Mouse (Mus musculus) embryonic facial prominence, embryonic 14.5 days (tissue): ENCODE measurements around the gene Pdzrn3. TPM values are rescaled to one million over a fixed set of nuclear protein-coding genes. Genes with fewer than 3 reads are reported as not detected.
A peak's percentile ranks its signal among the peaks of the same experiment; 100 is the strongest.

Experiments
- ATAC-seq: fragments of 200-750 bp; cut with Nextera tagmentation; 2 replicates; pipeline ENCODE4 v1.8.0; 2017; ENCODE audit warnings: low read depth, moderate number of reproducible peaks, moderate TSS enrichment
- DNase-seq: peaks from one replicate; pipeline ENCODE4 v3.0.0-alpha.2; 2015; ENCODE audit warnings: low spot score
- H3K27ac ChIP-seq: fragments of 300-500 bp; sonication (generic); replicated peaks from 2 replicates; pipeline ENCODE4 v1.5.1; 2014; ENCODE audit warnings: low read depth, mild to moderate bottlenecking, low read length, moderate library complexity
- H3K27me3 ChIP-seq: fragments of 300-500 bp; sonication (generic); replicated peaks from 2 replicates; pipeline ENCODE4 v1.6.1; 2014; ENCODE audit warnings: low read length; ENCODE audit not compliant: control insufficient read depth, insufficient read depth
- H3K36me3 ChIP-seq: fragments of 300-500 bp; sonication (generic); 2 replicates; pipeline ENCODE4 v1.6.1; 2014; ENCODE audit warnings: low read length, mixed read lengths; ENCODE audit not compliant: control insufficient read depth, insufficient read depth
- H3K4me1 ChIP-seq: fragments of 300-500 bp; sonication (generic); 2 replicates; pipeline ENCODE4 v1.6.1; 2014; ENCODE audit warnings: antibody characterized with exemption, low read length; ENCODE audit not compliant: control insufficient read depth, insufficient read depth
- H3K4me2 ChIP-seq: fragments of 300-500 bp; sonication (generic); 2 replicates; pipeline ENCODE4 v1.6.1; 2014; ENCODE audit warnings: low read depth, mild to moderate bottlenecking, low read length, moderate library complexity, mixed read lengths
- H3K4me3 ChIP-seq: fragments of 300-500 bp; sonication (generic); 2 replicates; pipeline ENCODE4 v1.5.1; 2014; ENCODE audit warnings: low read depth, mild to moderate bottlenecking, low read length
- H3K9ac ChIP-seq: fragments of 300-500 bp; sonication (generic); 2 replicates; pipeline ENCODE4 v1.6.1; 2014; ENCODE audit warnings: low read depth, mild to moderate bottlenecking, low read length, moderate library complexity, mixed read lengths
- H3K9me3 ChIP-seq: fragments of 300-500 bp; sonication (generic); 2 replicates; pipeline ENCODE4 v1.6.1; 2016; ENCODE audit warnings: low read length; ENCODE audit not compliant: control insufficient read depth
- WGBS: fragments of 180-500 bp; shearing (Covaris S2); extraction: QIAGEN DNeasy Blood & Tissue Kit; methylation state at CpG from one replicate; pipeline ENCODE4 v1.1.7; 2014; 5-methylcytosine and 5-hydroxymethylcytosine counted together
- polyA plus RNA-seq: library from polyadenylated mRNA; unstranded; fragments of >200 nt; fragmentation: Nextera tagmentation; extraction: Ambion mirVana; gene quantifications from 2 replicates; pipeline ENCODE4 v1.2.1, GENCODE M21; 2014

Pdzrn3 gene
- polyA plus RNA-seq, 1 experiment from 2014 or later = 15.1 TPM

DNA sequence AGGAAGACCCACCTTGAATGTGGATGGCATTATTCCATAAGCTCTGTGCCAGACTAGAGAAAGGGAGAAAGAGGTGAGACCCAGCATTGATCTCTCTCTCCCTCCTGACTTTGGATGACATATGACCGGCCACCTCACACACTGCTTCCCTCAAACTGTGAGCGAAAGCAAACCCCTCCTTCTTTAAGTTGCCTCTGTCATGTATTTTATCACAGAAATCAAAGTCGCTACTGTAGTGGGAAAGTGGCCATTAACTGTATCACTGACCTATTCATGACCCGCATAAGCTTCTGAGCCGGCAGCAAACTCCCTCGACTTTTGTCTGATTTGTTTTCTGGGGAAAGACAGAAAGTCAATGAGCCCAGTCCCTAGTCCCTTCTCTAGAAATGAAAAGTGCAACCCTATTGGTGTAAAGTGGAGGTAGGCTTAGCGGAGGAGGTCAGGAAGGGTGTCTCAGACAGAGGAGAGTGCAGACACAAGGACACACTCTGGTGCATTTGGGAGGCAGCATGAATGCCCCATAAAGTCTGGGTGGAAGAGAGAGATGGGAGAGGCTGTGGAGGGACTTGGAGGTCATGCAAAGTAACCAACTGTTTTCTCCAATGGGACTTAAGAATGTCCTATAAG is 134.4 kb downstream of the Pdzrn3 start:
- Histone ChIP-seq H3K4me1 (peaks cover 4% of the 10 kb centered on the region; the same call in 1 of the 2 replicates), H3K4me2 (no peak overlapping the region), H3K4me3 (no peak overlapping the region), H3K27ac (no peak overlapping the region), H3K36me3 (no peaks in the 10 kb centered on the region), H3K9me3 (no peaks in the 10 kb centered on the region), H3K9ac (no peak overlapping the region), H3K27me3 (no peaks in the 10 kb centered on the region)
- ATAC-seq = no peak
- WGBS = 86% methylated on average over 7 of the region's 7 CpGs
- DNase-seq = no peak

DNA sequence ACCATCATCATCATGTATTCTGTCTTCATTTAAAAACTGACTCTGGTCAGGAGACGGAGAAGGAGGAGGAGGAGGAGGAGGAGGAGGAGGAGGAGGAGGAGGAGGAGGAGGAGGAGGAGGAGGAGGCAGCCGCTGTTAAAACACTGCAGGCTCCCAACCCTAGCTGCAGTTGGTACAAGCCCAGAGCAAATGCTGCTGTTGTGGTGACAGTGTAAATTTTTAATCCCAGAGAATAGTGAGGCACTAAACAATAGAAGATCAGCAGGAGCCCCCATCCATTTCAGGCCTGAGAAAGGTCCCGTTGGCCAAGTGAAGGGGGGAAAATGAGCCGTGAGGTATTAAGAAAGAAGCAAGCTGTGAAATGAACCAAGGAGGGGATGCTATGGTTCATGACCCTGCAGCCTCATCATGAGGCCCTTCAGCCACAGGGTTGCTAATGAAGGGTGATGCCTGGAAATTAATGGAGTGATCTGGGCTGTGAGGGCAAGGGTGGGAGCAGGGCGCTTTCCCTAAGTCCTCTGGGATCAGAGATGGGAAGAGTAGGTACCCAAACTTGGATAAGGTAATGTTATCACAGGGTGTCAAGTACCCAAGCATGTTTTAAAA is 141.0 kb downstream of the Pdzrn3 start:
- WGBS = 36% methylated on average over 4 of the region's 5 CpGs
- DNase-seq (peak; percentile 34), ATAC-seq (peak; percentile 50; the same call in 1 of the 2 replicates)
- Histone ChIP-seq H3K9ac (no peak overlapping the region), H3K4me1 (peaks cover 11% of the 10 kb centered on the region), H3K36me3 (no peaks in the 10 kb centered on the region), H3K27me3 (no peaks in the 10 kb centered on the region), H3K4me3 (no peak overlapping the region), H3K27ac (no peak overlapping the region), H3K4me2 (no peak overlapping the region), H3K9me3 (no peaks in the 10 kb centered on the region)

DNA sequence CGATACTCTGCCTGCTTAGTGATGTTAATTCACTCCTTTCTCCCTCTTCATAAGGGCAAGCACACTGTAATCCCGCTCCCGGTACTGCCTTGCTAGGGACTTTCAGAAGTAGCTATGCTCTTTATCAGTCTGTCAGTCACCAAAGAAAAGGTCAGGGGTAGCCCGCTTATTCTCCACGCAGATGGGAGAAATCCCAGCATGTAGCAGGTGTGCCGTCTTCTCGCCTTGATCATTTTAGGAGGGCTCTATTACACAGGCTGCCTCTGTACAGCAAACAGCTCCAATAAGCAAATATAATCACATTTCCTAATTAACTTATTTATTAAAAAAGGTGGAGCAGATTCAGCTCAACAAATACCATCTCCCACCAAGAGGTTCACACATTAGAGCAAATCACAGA is 141.5 kb downstream of the Pdzrn3 start:
- no peaks in the 10 kb centered on the region for H3K9me3 ChIP-seq
- no peaks in the 10 kb centered on the region for H3K36me3 ChIP-seq
- no peak overlapping the region for H3K27ac ChIP-seq
- H3K9ac ChIP-seq = no peak overlapping the region
- ATAC-seq = no peak
- no peak overlapping the region for H3K4me3 ChIP-seq
- H3K4me2 ChIP-seq = no peak overlapping the region
- 69% methylated on average over 7 of the region's 7 CpGs for WGBS
- no peaks in the 10 kb centered on the region for H3K27me3 ChIP-seq
- peaks cover 11% of the 10 kb centered on the region for H3K4me1 ChIP-seq
- no peak for DNase-seq

DNA sequence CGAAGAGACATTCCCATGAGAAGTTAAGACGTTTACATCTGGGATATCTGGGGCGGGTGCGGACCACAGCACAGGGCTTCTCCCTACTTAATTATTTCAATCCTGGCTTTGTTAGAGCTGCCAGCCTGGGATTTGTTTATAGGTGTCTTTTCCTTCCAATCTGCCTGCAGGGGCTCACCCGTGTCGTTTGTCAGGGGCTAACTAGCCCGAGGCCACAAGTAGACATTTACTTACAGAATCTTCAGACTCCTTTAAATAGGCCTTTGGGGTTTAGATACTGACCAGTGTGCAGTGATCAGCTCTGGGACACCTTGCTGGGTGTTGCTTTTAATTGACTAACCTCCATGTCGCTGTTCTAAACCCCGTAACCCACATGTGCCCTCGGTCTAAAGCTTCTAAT is 143.3 kb downstream of the Pdzrn3 start:
- ATAC-seq (no peak), DNase-seq (peak; percentile 28)
- Histone ChIP-seq H3K27ac (no peak overlapping the region), H3K9ac (no peak overlapping the region), H3K4me3 (no peak overlapping the region), H3K36me3 (no peaks in the 10 kb centered on the region), H3K4me1 (peaks cover 11% of the 10 kb centered on the region), H3K9me3 (no peaks in the 10 kb centered on the region), H3K27me3 (no peaks in the 10 kb centered on the region), H3K4me2 (no peak overlapping the region)
- WGBS = 37% methylated on average over 10 of the region's 10 CpGs

DNA sequence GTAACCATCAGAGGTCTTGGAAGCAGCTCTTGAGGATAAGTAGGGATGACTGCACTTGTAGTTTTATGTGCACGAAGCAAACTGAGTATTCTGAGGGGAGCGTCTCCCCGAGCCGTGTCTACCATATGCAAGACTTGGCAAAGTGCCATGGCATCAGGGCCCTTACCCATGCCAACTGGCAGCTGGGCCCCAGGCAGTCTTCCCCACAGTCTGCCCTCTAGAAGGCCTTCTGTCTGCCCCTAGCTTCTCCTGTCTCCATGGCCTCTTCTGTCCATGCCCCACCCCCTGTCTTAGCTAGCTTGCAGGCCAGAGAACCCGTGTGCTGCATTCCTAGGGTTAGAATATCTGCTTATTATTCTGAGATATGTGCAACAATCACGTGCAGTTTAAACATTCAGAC is 144.0 kb downstream of the Pdzrn3 start:
- peak; percentile 50 for ATAC-seq

DNA sequence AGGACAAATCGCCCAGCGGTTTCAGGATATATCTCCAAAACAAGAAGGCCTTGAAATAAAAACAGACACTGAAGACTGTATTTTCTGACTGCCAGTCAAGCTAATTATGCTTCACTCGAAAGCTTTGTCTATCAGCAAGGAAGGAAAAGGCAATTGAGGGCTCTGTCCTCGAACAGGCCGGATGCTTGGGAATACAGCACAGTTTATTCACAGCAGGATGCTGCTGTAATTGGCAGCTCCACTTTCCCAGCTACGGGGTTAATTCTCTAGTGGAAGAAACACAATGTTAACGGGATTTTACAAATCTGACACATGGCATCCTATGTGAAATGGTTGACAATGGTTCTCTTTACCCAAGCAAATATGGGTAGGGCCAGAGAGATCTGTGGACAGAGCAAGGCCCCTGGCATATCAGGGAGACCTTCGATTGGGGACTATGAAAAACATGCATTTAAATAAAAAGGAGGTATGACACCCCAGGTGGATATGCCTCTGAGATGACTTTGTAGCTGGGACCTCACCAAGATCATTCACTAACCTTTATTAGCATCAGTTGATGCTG is 150.3 kb downstream of the Pdzrn3 start:
- H3K9me3 ChIP-seq = no peaks in the 10 kb centered on the region
- H3K27me3 ChIP-seq = no peaks in the 10 kb centered on the region
- 35% methylated on average over 8 of the region's 8 CpGs for WGBS
- H3K4me3 ChIP-seq = no peak overlapping the region
- H3K4me2 ChIP-seq = no peak overlapping the region
- H3K9ac ChIP-seq = no peak overlapping the region
- DNase-seq (peak; percentile 52), ATAC-seq (no peak)
- H3K4me1 ChIP-seq = no peaks in the 10 kb centered on the region
- no peaks in the 10 kb centered on the region for H3K36me3 ChIP-seq
- H3K27ac ChIP-seq = no peak overlapping the region

More for the DNA sequence above, 144.0 kb downstream of the Pdzrn3 start:
- no peaks in the 10 kb centered on the region for H3K27me3 ChIP-seq
- H3K9ac ChIP-seq = no peak overlapping the region
- H3K4me3 ChIP-seq = no peak overlapping the region
- no peak overlapping the region for H3K27ac ChIP-seq
- H3K4me2 ChIP-seq = no peak overlapping the region
- no peaks in the 10 kb centered on the region for H3K36me3 ChIP-seq
- H3K9me3 ChIP-seq = no peaks in the 10 kb centered on the region
- WGBS = 36% methylated on average over 6 of the region's 6 CpGs
- H3K4me1 ChIP-seq = peaks cover 11% of the 10 kb centered on the region
- DNase-seq = peak; percentile 63

DNA sequence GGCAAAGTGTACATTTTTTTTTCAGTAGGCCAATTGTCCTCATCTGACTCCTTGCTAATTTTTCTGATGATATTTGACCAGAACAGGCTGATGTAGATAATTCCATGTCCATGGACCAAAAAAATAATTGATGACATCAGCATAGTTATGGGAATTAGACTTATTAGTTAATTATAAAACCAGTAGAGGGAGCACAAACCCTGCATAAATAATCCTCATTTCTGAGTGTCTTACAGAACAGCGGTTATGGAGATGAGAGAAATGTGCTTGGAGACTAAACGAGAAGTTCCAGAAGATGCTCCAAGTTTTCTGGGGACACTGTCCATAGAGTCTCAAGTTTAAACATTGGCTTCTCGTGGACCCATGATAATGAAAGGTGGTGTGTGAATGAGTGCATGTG is 157.4 kb downstream of the Pdzrn3 start:
- Histone ChIP-seq H3K27ac (no peak overlapping the region), H3K4me2 (no peak overlapping the region), H3K36me3 (no peaks in the 10 kb centered on the region), H3K27me3 (no peaks in the 10 kb centered on the region), H3K4me3 (no peak overlapping the region), H3K9ac (no peak overlapping the region), H3K4me1 (peaks cover 4% of the 10 kb centered on the region; the same call in 1 of the 2 replicates), H3K9me3 (no peaks in the 10 kb centered on the region)
- DNase-seq (no peak), ATAC-seq (no peak)
- 70% methylated on average over 3 of the region's 3 CpGs for WGBS

DNA sequence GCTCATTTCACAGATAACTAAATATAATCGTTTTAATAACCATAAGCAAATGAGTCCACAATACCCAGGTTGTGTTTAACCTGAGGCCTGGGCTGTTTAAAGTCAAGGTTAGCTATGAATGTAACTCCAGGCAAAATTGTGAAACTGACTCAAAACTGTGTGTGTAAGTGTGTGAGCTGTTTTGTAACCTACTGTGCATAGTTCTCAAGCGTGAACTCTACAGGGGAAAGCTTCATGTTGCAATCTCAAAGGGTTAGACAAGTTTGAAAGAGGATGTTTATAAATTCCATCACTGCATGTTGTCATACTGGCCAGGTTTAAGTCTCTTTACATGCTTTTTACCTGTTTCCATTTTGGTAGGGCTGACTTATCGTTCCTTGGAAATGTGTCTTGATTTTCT is 158.7 kb downstream of the Pdzrn3 start:
- Histone ChIP-seq H3K36me3 (no peaks in the 10 kb centered on the region), H3K9me3 (no peaks in the 10 kb centered on the region), H3K27me3 (no peaks in the 10 kb centered on the region), H3K9ac (no peak overlapping the region), H3K4me3 (no peak overlapping the region), H3K4me2 (no peak overlapping the region), H3K27ac (no peak overlapping the region), H3K4me1 (peaks cover 4% of the 10 kb centered on the region; the same call in 1 of the 2 replicates)
- 71% methylated on average over 3 of the region's 3 CpGs for WGBS
- DNase-seq (no peak), ATAC-seq (no peak)
